Mouse (Mus musculus): Measurements from ENCODE around the gene Tlr5. TPM values are rescaled to one million over a fixed set of nuclear protein-coding genes. Genes with fewer than 3 reads are reported as not detected.

Tlr5 gene
- total and polyA plus RNA-seq, 3 experiments, result 0.11 TPM; not detected in 2

DNA sequence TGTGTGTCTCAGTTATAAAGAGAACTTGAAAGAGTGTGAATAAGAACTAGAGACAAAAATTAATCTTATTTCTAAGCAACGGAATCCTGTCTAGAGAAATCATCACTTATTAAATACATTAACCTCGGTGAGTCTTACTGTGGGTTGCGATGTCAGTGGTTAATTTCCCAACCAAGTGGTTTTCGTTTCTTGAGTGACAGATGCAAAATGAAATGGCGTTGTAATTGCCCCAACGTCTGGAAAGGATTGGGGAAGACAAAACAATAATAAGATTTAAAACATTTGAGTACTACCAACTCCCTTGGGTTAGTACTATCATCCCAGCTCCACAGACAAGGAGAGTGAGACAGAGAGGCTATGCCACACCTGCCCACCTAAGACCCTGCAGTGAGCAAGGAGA is 9.0 kb upstream of the Tlr5 start:
- TF ChIP-seq CTCF (IDR thresholded peaks at IDR 0.05; ENCODE audit: low read depth, low read length), result no peak
- no peak for TF ChIP-seq TAL1 (conservative IDR thresholded peaks at IDR 0.05; ENCODE audit: low read depth, low read length)
- no peak for TF ChIP-seq GATA1 (IDR thresholded peaks at IDR 0.05; ENCODE audit: borderline replicate concordance, low read length)
- no peak for TF ChIP-seq GATA2 (IDR thresholded peaks at IDR 0.05; ENCODE audit: borderline replicate concordance, low read depth, low read length)
- no peak for TF ChIP-seq POLR2AphosphoS5 (IDR thresholded peaks at IDR 0.05; ENCODE audit: insufficient replicate concordance, low read depth, low read length)
- ATAC-seq (ENCODE audit: extremely low read depth, insufficient number of reproducible peaks, low FRiP score, poor library complexity, severe bottlenecking) (no peak), DNase-seq (ENCODE audit: low spot score) (no peak)
- peaks cover 46% of the 10 kb centered on the region for H3K9me3 ChIP-seq (replicated peaks)
- no peaks in the 10 kb centered on the region for H3K27me3 ChIP-seq (ENCODE audit: insufficient read depth, low read length)
- H3K36me3 ChIP-seq (replicated peaks), result no peaks in the 10 kb centered on the region
- H3K4me3 ChIP-seq (ENCODE audit: low read depth, low read length), result no peak overlapping the region
- H3K4me1 ChIP-seq (ENCODE audit: insufficient read depth, low read depth, low read length), result no peaks in the 10 kb centered on the region

DNA sequence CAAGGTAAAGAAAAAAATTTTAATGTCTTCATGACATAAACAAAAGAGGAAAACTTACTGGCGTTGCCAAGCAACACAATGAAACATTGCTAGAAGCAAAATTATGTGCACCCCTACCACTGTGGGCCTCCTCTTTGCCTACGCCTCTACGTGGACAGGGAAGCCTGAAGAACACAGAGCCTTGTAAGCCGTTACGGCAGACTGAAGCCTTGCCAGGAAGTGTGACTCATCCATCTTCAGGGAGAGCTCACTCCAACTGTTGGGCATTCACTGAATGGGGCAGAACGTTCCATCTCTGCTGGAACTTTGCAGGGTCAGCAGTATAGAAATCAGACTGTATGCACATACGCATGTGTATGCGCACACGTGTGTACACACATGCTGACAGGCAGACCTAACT is 3.3 kb upstream of the Tlr5 start:
- no peak for DNase-seq (ENCODE audit: low spot score)
- Histone ChIP-seq H3K9me3 (replicated peaks) (peaks cover 54% of the 10 kb centered on the region), H3K4me1 (ENCODE audit: insufficient read depth, low read depth, low read length) (no peaks in the 10 kb centered on the region), H3K36me3 (replicated peaks) (no peaks in the 10 kb centered on the region), H3K27me3 (ENCODE audit: insufficient read depth, low read length) (no peaks in the 10 kb centered on the region), H3K4me3 (ENCODE audit: low read depth, low read length) (no peak overlapping the region)
- TF ChIP-seq POLR2AphosphoS5 (IDR thresholded peaks at IDR 0.05; ENCODE audit: insufficient replicate concordance, low read depth, low read length) (no peak), GATA1 (IDR thresholded peaks at IDR 0.05; ENCODE audit: borderline replicate concordance, low read length) (no peak), GATA2 (IDR thresholded peaks at IDR 0.05; ENCODE audit: borderline replicate concordance, low read depth, low read length) (no peak), CTCF (IDR thresholded peaks at IDR 0.05; ENCODE audit: low read depth, low read length) (no peak), TAL1 (conservative IDR thresholded peaks at IDR 0.05; ENCODE audit: low read depth, low read length) (no peak)
- no peak for ATAC-seq (ENCODE audit: extremely low read depth, insufficient number of reproducible peaks, low FRiP score, poor library complexity, severe bottlenecking)

DNA sequence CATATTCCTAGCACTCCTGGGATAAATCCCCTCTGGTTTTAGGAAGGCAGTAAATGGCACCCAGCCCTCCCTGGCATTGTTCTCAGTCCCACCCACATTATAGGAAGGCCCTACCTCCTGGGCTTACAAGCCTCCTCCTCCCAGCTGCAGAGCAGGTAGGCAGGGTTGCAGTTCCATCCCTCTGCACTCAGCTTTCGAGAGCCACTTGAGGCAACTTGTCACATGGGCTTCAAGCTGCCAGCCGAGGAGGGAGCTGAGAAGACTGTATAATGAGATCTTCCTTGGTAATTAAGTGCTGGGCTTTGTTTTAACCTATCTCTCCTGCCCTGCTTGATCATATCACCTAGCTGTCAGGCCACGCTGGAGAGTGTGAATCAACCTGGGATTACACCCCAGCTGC is 1.4 kb upstream of the Tlr5 start:
- Histone ChIP-seq H3K27me3 (ENCODE audit: insufficient read depth, low read length) (no peaks in the 10 kb centered on the region), H3K4me1 (ENCODE audit: insufficient read depth, low read depth, low read length) (no peaks in the 10 kb centered on the region), H3K9me3 (replicated peaks) (peaks cover 57% of the 10 kb centered on the region), H3K4me3 (ENCODE audit: low read depth, low read length) (no peak overlapping the region), H3K36me3 (replicated peaks) (no peaks in the 10 kb centered on the region)
- ATAC-seq (ENCODE audit: extremely low read depth, insufficient number of reproducible peaks, low FRiP score, poor library complexity, severe bottlenecking), result no peak
- TF ChIP-seq TAL1 (conservative IDR thresholded peaks at IDR 0.05; ENCODE audit: low read depth, low read length), result no peak
- TF ChIP-seq CTCF (IDR thresholded peaks at IDR 0.05; ENCODE audit: low read depth, low read length), result no peak
- no peak for TF ChIP-seq GATA1 (IDR thresholded peaks at IDR 0.05; ENCODE audit: borderline replicate concordance, low read length)
- no peak for TF ChIP-seq GATA2 (IDR thresholded peaks at IDR 0.05; ENCODE audit: borderline replicate concordance, low read depth, low read length)
- TF ChIP-seq POLR2AphosphoS5 (IDR thresholded peaks at IDR 0.05; ENCODE audit: insufficient replicate concordance, low read depth, low read length), result no peak
- DNase-seq (ENCODE audit: low spot score), result no peak

DNA sequence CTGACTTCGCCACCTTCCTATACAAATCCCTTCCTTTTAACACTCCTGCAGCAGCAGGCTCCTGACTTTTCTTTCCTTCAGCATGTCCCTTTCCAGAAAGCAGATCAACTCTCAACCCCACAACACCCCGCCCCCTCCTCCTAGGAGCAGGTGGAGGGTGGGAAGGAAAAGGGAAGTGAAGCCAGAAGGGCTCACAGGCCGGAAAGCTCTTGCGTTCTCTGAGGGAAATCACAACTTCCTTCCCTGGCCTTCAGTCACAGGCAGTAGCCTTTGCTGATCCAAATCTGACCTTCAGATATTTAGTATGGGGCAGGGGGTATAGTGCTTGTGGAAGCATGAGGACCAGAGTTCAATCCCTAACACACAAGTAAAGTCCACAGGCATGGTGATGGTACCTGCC is 921 bp upstream of the Tlr5 start:
- no peaks in the 10 kb centered on the region for H3K36me3 ChIP-seq (replicated peaks)
- no peak for DNase-seq (ENCODE audit: low spot score)
- H3K9me3 ChIP-seq (replicated peaks), result peaks cover 62% of the 10 kb centered on the region
- no peaks in the 10 kb centered on the region for H3K4me1 ChIP-seq (ENCODE audit: insufficient read depth, low read depth, low read length)
- no peak for ATAC-seq (ENCODE audit: extremely low read depth, insufficient number of reproducible peaks, low FRiP score, poor library complexity, severe bottlenecking)
- TF ChIP-seq CTCF (IDR thresholded peaks at IDR 0.05; ENCODE audit: low read depth, low read length), result no peak
- TF ChIP-seq GATA1 (IDR thresholded peaks at IDR 0.05; ENCODE audit: borderline replicate concordance, low read length), result no peak
- no peak for TF ChIP-seq POLR2AphosphoS5 (IDR thresholded peaks at IDR 0.05; ENCODE audit: insufficient replicate concordance, low read depth, low read length)
- TF ChIP-seq GATA2 (IDR thresholded peaks at IDR 0.05; ENCODE audit: borderline replicate concordance, low read depth, low read length), result no peak
- no peak for TF ChIP-seq TAL1 (conservative IDR thresholded peaks at IDR 0.05; ENCODE audit: low read depth, low read length)
- H3K4me3 ChIP-seq (ENCODE audit: low read depth, low read length), result no peak overlapping the region
- no peaks in the 10 kb centered on the region for H3K27me3 ChIP-seq (ENCODE audit: insufficient read depth, low read length)

DNA sequence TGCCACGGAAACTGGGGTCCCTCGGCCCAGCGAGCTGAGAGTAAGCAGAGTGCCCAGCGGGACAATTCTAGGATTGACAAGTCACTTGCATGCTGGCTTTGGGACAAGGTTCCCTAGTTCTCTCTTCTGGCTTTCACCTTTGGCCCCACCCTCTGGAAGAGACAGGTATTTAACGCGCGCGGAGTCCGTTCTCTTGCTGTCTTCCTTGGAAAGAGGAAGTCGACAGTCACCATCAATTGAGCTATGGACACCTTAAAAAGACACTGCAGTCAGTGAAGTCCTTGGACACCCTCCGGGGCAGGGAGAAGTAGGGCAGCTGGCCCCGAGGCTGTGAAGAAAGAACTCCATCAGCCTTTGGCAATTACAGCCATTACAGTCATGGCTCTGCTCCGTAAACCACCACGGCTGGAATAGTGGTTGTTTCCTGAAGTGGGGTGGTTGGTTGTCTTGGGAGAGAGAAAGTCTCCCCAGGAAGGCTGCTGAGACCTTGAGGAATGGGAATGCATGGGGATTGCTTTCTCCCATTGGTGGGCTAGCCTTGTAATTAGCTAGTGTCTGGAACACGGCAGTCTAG is 546 bp downstream of the Tlr5 start:
- ATAC-seq (ENCODE audit: extremely low read depth, insufficient number of reproducible peaks, low FRiP score, poor library complexity, severe bottlenecking), result no peak
- H3K4me1 ChIP-seq (ENCODE audit: insufficient read depth, low read depth, low read length), result no peaks in the 10 kb centered on the region
- H3K27me3 ChIP-seq (ENCODE audit: insufficient read depth, low read length), result no peaks in the 10 kb centered on the region
- TF ChIP-seq CTCF (IDR thresholded peaks at IDR 0.05; ENCODE audit: low read depth, low read length), result no peak
- no peak for TF ChIP-seq GATA2 (IDR thresholded peaks at IDR 0.05; ENCODE audit: borderline replicate concordance, low read depth, low read length)
- no peak for TF ChIP-seq GATA1 (IDR thresholded peaks at IDR 0.05; ENCODE audit: borderline replicate concordance, low read length)
- no peak for TF ChIP-seq TAL1 (conservative IDR thresholded peaks at IDR 0.05; ENCODE audit: low read depth, low read length)
- TF ChIP-seq POLR2AphosphoS5 (IDR thresholded peaks at IDR 0.05; ENCODE audit: insufficient replicate concordance, low read depth, low read length), result no peak
- H3K9me3 ChIP-seq (replicated peaks), result peaks cover 72% of the 10 kb centered on the region
- H3K36me3 ChIP-seq (replicated peaks), result no peaks in the 10 kb centered on the region
- DNase-seq (ENCODE audit: low spot score), result no peak
- no peak overlapping the region for H3K4me3 ChIP-seq (ENCODE audit: low read depth, low read length)

DNA sequence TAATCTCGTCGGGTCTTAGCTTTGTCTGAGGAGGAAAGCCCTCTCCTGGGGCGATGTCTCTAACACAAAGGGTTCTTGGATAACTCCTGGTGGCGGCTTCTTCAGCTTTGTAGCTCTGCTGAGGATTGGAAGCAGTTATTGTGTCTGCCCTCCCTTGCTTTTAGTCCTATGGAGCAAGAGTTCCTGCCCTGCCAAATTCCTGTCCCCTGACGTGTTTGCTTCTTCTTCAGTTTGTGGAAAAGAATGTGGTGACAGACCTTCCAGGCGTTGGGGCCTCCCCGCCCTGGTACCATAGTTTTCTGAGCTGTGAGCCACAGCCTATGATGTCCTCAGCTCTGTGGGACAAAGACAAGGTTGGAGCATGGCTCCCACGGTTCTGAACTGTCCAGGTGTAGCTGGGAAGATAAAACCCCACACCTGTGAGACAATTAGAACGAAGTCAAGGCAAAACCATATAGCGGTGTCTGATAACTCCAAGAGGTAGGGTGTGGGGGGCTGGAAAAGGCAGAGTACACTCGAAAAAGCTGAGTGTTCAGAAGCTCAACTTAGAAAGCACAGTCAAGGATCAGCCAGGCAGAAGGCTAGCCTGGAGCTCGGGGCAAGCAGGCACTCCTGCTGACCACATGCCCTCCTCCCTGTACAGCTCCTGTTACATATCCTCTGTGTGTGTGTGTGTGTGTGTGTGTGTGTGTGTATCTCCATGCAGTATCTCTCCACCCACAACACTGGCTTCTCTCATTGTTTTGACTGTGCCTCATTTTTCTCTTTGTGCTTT is 1.8 kb downstream of the Tlr5 start:
- Histone ChIP-seq H3K9me3 (replicated peaks) (peaks cover 76% of the 10 kb centered on the region), H3K4me1 (ENCODE audit: insufficient read depth, low read depth, low read length) (no peaks in the 10 kb centered on the region), H3K36me3 (replicated peaks) (no peaks in the 10 kb centered on the region), H3K27me3 (ENCODE audit: insufficient read depth, low read length) (no peaks in the 10 kb centered on the region), H3K4me3 (ENCODE audit: low read depth, low read length) (no peak overlapping the region)
- ATAC-seq (ENCODE audit: extremely low read depth, insufficient number of reproducible peaks, low FRiP score, poor library complexity, severe bottlenecking), result no peak
- TF ChIP-seq GATA1 (IDR thresholded peaks at IDR 0.05; ENCODE audit: borderline replicate concordance, low read length) (no peak), GATA2 (IDR thresholded peaks at IDR 0.05; ENCODE audit: borderline replicate concordance, low read depth, low read length) (no peak), CTCF (IDR thresholded peaks at IDR 0.05; ENCODE audit: low read depth, low read length) (no peak), TAL1 (conservative IDR thresholded peaks at IDR 0.05; ENCODE audit: low read depth, low read length) (no peak), POLR2AphosphoS5 (IDR thresholded peaks at IDR 0.05; ENCODE audit: insufficient replicate concordance, low read depth, low read length) (no peak)
- no peak for DNase-seq (ENCODE audit: low spot score)
